24 mouse cellular contexts compared by ENCODE assay signal in the genomic region with DNA sequence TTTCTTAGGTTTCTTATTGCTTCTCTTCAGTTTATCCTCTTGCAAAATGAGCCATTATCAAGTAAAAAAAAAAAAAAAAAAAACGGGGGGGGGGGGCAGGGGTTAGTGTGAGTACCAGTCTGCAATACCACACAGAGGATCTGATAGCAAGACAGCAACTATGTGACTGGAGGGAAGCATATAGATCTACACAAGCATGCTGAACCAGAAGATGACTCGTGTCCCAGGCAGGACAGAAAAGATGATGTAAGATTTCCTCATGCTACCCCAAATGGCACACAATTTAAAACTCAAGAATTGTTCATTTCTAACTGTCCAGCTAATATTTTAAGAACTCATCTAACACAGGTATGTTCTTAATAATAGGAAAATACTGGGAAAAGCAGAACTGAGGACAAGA. TPM values are rescaled to one million over a fixed set of nuclear protein-coding genes. Genes with fewer than 3 reads are reported as not detected.
DNase-seq lines count a peak whose midpoint lies in the region; ATAC-seq and TF ChIP-seq lines count a peak whose summit lies in the region.
"Had no signal": no experiment of that assay in that cellular context is flagged by ENCODE, and none has a peak within 500 bp of the region (broad histone marks: within the 10 kb centered on the region; RNA-seq: fewer than 3 reads in every experiment).

No protein-coding gene starts in this region.

- H3ac ChIP-seq in C2C12 (ENCODE audit: control insufficient read depth, insufficient read length, low read depth), result no peak overlapping the region

- no peaks in the 10 kb centered on the region for H3K36me3 ChIP-seq in C2C12 (ENCODE audit: control insufficient read depth, insufficient read depth)
- H3K36me3 ChIP-seq: embryonic facial prominence, embryonic 12.5 days; neural tube, embryonic 13.5 days had no signal

- ATAC-seq in megakaryocyte progenitor cell, adult 5-6 weeks (replicated peaks; ENCODE audit: poor library complexity), result 0 out of 2 replicates have a peak, but pooled peaks have one; percentile 16
- ATAC-seq: forebrain, embryonic 13.5 days; inflammation-experienced regulatory T-cells, adult 6 months had no signal

- intact Hi-C loops in heart, postnatal 36 days (cut with DNase I), result no loop called here

- DNase-seq in heart, adult 11 months, result peak; percentile 2
- DNase-seq in heart, postnatal 36 days, result no peak
- DNase-seq in cerebellum, postnatal 10 days, result no peak
- DNase-seq in right cerebral cortex, postnatal 14 days, result no peak
- DNase-seq in ovary, postnatal 10 days (ENCODE audit: low spot score), result no peak
- DNase-seq: B cell, adult 2 months; cerebellum, adult 11-12 months; cerebellum, postnatal 25 days; kidney, adult 18-20 months; lung, adult 18-20 months; lung, postnatal 10 days; midbrain, embryonic 14.5 days had no signal

- no peak for TF ChIP-seq CTCF in C2C12 (IDR thresholded peaks at IDR 0.05; ENCODE audit: control insufficient read depth, insufficient read depth, insufficient read length)
- TF ChIP-seq CTCF in embryonic fibroblast, embryonic 13.5 days (IDR thresholded peaks at IDR 0.05; ENCODE audit: borderline replicate concordance, insufficient read depth, low read length), result no peak

- H3K79me2 ChIP-seq in C2C12 (ENCODE audit: control insufficient read depth, insufficient read depth), result peaks cover 100% of the 10 kb centered on the region

- TF ChIP-seq POLR2A in embryonic fibroblast, embryonic 13.5 days (IDR thresholded peaks at IDR 0.05; ENCODE audit: low read depth, low read length), result no peak

- H3K27ac ChIP-seq in embryonic fibroblast, embryonic 13.5 days (ENCODE audit: insufficient read depth, low read length), result peak overlapping the region; percentile 91
- H3K27ac ChIP-seq: embryonic facial prominence, embryonic 12.5 days; forebrain, embryonic 13.5 days; heart, embryonic 13.5 days; hindbrain, embryonic 14.5 days; kidney, postnatal 0 days; left cerebral cortex, adult 2 months; neural tube, embryonic 13.5 days had no signal

- no peak overlapping the region for H3K4me3 ChIP-seq in C2C12 (ENCODE audit: insufficient read depth, poor library complexity, severe bottlenecking)
- H3K4me3 ChIP-seq in embryonic fibroblast, embryonic 13.5 days (ENCODE audit: insufficient read depth, low read length), result no peak overlapping the region
- H3K4me3 ChIP-seq: embryonic facial prominence, embryonic 12.5 days; erythroblast, embryonic 14.5 days; forebrain, embryonic 13.5 days; heart, embryonic 13.5 days; left cerebral cortex, adult 2 months; neural tube, embryonic 13.5 days had no signal

- no peaks in the 10 kb centered on the region for H3K27me3 ChIP-seq in C2C12 (ENCODE audit: control insufficient read depth, insufficient read depth, insufficient read length)
- H3K27me3 ChIP-seq: embryonic facial prominence, embryonic 12.5 days; forebrain, embryonic 13.5 days; heart, embryonic 13.5 days; neural tube, embryonic 13.5 days had no signal

- H3K4me1 ChIP-seq in embryonic fibroblast, embryonic 13.5 days (ENCODE audit: control insufficient read depth, insufficient read depth, low read length), result peaks cover 24% of the 10 kb centered on the region

- peaks cover 94% of the 10 kb centered on the region for H3K79me3 ChIP-seq in C2C12 (ENCODE audit: low read depth)

TF ChIP-seq in C2C12, 6 proteins besides CTCF, POLR2A, EP300 and RAD21:
- TF ChIP-seq MAX (IDR thresholded peaks at IDR 0.05) (no peak), MYOD1 (IDR thresholded peaks at IDR 0.05; ENCODE audit: control insufficient read depth, insufficient read length, low read depth) (no peak), CEBPB (IDR thresholded peaks at IDR 0.05; ENCODE audit: low read depth) (peak; percentile 60), MYOG (IDR thresholded peaks at IDR 0.05; ENCODE audit: control insufficient read depth, extremely low read depth, insufficient read length) (no peak)

RNA-seq across cellular contexts. Expression of gene Raf1, which starts 22.5 kb away (rescaled TPM):
- total RNA-seq in heart, postnatal 36 days (2021), result 100 to 1,000 TPM; 113 to 115 TPM
- 61.8 TPM for polyA plus RNA-seq in C2C12 (2012; fragmentation: generic; extraction: Trizol)
- 60.5 and 69.8 TPM in 2 replicates for polyA plus RNA-seq in embryonic fibroblast, embryonic 13.5 days (2011; ENCODE audit: insufficient read length, low read depth, missing spikeins)
- total RNA-seq in megakaryocyte progenitor cell, adult 5-6 weeks (2015), result 95.4 and 118 TPM in 2 replicates
- 66.7 and 79.8 TPM in 2 replicates for total RNA-seq in megakaryocyte progenitor cell, adult 5-6 weeks (2017)

RNA-seq across cellular contexts. Expression of gene Mkrn2, which starts 52.2 kb away (rescaled TPM):
- total RNA-seq in heart, postnatal 36 days (2021), result 10 to 100 TPM; 43.1 to 46.4 TPM
- 14.8 TPM for polyA plus RNA-seq in C2C12 (2012; fragmentation: generic; extraction: Trizol)
- 21.9 and 22.2 TPM in 2 replicates for polyA plus RNA-seq in embryonic fibroblast, embryonic 13.5 days (2011; ENCODE audit: insufficient read length, low read depth, missing spikeins)
- 10.6 and 12.2 TPM in 2 replicates for total RNA-seq in megakaryocyte progenitor cell, adult 5-6 weeks (2015)
- total RNA-seq in megakaryocyte progenitor cell, adult 5-6 weeks (2017), result 13.5 and 27.0 TPM in 2 replicates
